8 mouse cellular contexts compared by ENCODE assay signal in genomic region chr3:65392421-65392817, GRCm38 (mm10). TPM values are rescaled to one million over a fixed set of nuclear protein-coding genes. Genes with fewer than 3 reads are reported as not detected.
A peak's percentile ranks its signal among the peaks of the same experiment; 100 is the strongest.
DNase-seq lines count a peak whose midpoint lies in the region; ATAC-seq and TF ChIP-seq lines count a peak whose summit lies in the region.

TSS of gene Ssr3 (minus strand) at chr3:65392623.

- peak within 1 kb of the TSS; percentile 79 for H3K4me2 ChIP-seq in hindbrain, postnatal 0 days (ENCODE audit: low read depth, low read length)

- peaks cover 16% of the 10 kb centered on the region; the same call in 1 of the 2 replicates for H3K36me3 ChIP-seq in hindbrain, postnatal 0 days (ENCODE audit: insufficient read depth, low read length)

- peak; percentile 98 for ATAC-seq in common myeloid progenitor, adult 5-6 weeks (replicated peaks; ENCODE audit: low read depth, poor library complexity, severe bottlenecking)
- peak; percentile 100 for ATAC-seq in hindbrain, postnatal 0 days
- peak; percentile 97 for ATAC-seq in megakaryocyte, adult 5-6 weeks (ENCODE audit: poor library complexity, severe bottlenecking)

- peak within 1 kb of the TSS; percentile 86 for H3K9ac ChIP-seq in hindbrain, postnatal 0 days (replicated peaks; ENCODE audit: low read length)

- intact Hi-C loops in gastrocnemius, adult 2 months (cut with DNase I): no loop called here
- intact Hi-C loops in left cerebral cortex, adult 2 months (cut with DNase I): loop anchor here (1.0 to 5.0 kb wide), 3 partner anchors 135 to 545 kb away; no protein-coding TSS in a partner anchor

- peaks cover 6% of the 10 kb centered on the region; the same call in 1 of the 2 replicates for H3K4me1 ChIP-seq in hindbrain, postnatal 0 days (ENCODE audit: insufficient read depth, low read length)

- H3K27me3 ChIP-seq in hindbrain, postnatal 0 days (ENCODE audit: insufficient read depth, low read length): no peaks in the 10 kb centered on the region

- DNase-seq in ZHBTc4 (ENCODE audit: low read depth, low spot score): peak; percentile 99
- DNase-seq in gastrocnemius, adult 2 months: peak; percentile 97
- DNase-seq in hindbrain, postnatal 0 days (ENCODE audit: low spot score): peak; percentile 99
- DNase-seq in left cerebral cortex, adult 2 months (ENCODE audit: extremely low spot score in 1 of 2, low spot score in 2 of 2): peak; percentile 97 to 98
- DNase-seq in right cerebral cortex, adult 2 months (ENCODE audit: low spot score in 2 of 2): peak; percentile 98 to 99
- peak; percentile 97 for DNase-seq in urinary bladder, postnatal 14 days (ENCODE audit: low spot score)

- no peak for TF ChIP-seq CTCF in gastrocnemius, adult 2 months (IDR thresholded peaks at IDR 0.05)
- TF ChIP-seq CTCF in hindbrain, postnatal 0 days (IDR thresholded peaks at IDR 0.05; ENCODE audit: low read depth): no peak
- no peak for TF ChIP-seq CTCF in left cerebral cortex, adult 2 months (IDR thresholded peaks at IDR 0.05)

- no peaks in the 10 kb centered on the region for H3K9me3 ChIP-seq in hindbrain, postnatal 0 days (ENCODE audit: low read length)

- peak within 1 kb of the TSS; percentile 93 for H3K27ac ChIP-seq in gastrocnemius, adult 2 months
- H3K27ac ChIP-seq in hindbrain, postnatal 0 days: peak within 1 kb of the TSS; percentile 91
- H3K27ac ChIP-seq in left cerebral cortex, adult 2 months: peak within 1 kb of the TSS; percentile 85

- H3K4me3 ChIP-seq in gastrocnemius, adult 2 months: peak within 1 kb of the TSS; percentile 87
- peak within 1 kb of the TSS; percentile 83 for H3K4me3 ChIP-seq in hindbrain, postnatal 0 days (ENCODE audit: low read length)
- H3K4me3 ChIP-seq in left cerebral cortex, adult 2 months: peak within 1 kb of the TSS; percentile 63

- WGBS in hindbrain, postnatal 0 days: under 1% methylated on average over 36 of the region's 36 CpGs

RNA-seq across cellular contexts. Expression of gene Ssr3, which starts in this region (rescaled TPM):
- 292 and 293 TPM in 2 replicates for total RNA-seq in common myeloid progenitor, adult 5-6 weeks (2017)
- 100 to 1,000 TPM; 135 to 154 TPM for total RNA-seq in gastrocnemius, adult 2 months (2021)
- total RNA-seq in hindbrain, postnatal 0 days (2014; rRNA removed): 127 and 136 TPM in 2 replicates
- 154 and 160 TPM in 2 replicates for polyA plus RNA-seq in hindbrain, postnatal 0 days (2015; fragmentation: Nextera tagmentation; extraction: Ambion mirVana)
- total RNA-seq in left cerebral cortex, adult 2 months (2021): 10 to 100 TPM; 82.2 to 89.7 TPM
- total RNA-seq in megakaryocyte, adult 5-6 weeks (2015): 220 and 234 TPM in 2 replicates
- 214 and 228 TPM in 2 replicates for total RNA-seq in megakaryocyte, adult 5-6 weeks (2017)

Comparison
In these comparisons a context has a peak if more than half of its experiments do, and no peak if none do; other contexts are left out.
1. Peak in every context shown above with its lines: DNase-seq, ATAC-seq, H3K4me3 ChIP-seq and H3K27ac ChIP-seq.